Mouse (Mus musculus) spleen, adult 2 months (tissue): ENCODE measurements around the gene Synm.

Source experiments
- CTCF ChIP-seq: fragments of 200-500 bp; IDR thresholded peaks from 2 replicates; pipeline ENCODE4 v1.5.1; 2011; ENCODE audit warnings: mild to moderate bottlenecking, inconsistent platforms; ENCODE audit not compliant: insufficient read depth, insufficient read length, insufficient replicate concordance; ENCODE audit errors: extremely low read depth
- POLR2A ChIP-seq: fragments of 200-500 bp; IDR thresholded peaks from 2 replicates; pipeline ENCODE4 v1.6.1; 2011; ENCODE audit warnings: low read depth, low read length, inconsistent platforms

- TF ChIP-seq POLR2A (no peak), CTCF (no peak)
Measured at GRCm38 (mm10) chr7:67699301-67699700, 60.2 kb downstream of the Synm start.
